Mouse (Mus musculus): ENCODE results near the gene Cstf1. TPM values are rescaled to one million over a fixed set of nuclear protein-coding genes. Genes with fewer than 3 reads are reported as not detected.

Cstf1 gene
- total RNA-seq, 1 experiment from 2014 or later: 34.0 TPM

DNA sequence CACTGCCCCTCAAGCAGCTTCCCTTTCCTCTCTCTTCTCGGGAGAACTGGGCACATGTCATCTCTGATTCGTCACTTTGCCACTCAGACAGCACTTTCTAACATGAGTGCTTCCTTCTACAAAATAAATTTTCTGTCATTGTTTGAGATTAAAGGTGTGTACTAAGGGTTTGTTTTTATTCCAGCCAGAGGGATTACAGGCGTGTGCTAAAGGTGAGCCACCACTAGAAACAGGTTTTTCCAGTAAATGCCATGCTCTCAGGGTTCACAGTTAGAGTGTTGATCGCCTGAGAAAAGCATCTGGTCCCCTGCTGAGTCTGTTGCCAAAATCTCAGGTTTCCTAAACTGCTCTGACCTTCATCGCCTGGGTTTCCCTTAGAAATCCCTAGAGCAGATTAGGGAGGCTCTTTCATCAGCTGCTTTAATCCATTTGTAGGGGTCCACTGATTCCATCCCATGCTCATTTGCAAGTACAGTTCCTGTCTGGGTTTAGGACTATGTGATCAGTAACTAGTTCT lies 6.6 kb downstream of the Cstf1 start:
- no peak for DNase-seq

DNA sequence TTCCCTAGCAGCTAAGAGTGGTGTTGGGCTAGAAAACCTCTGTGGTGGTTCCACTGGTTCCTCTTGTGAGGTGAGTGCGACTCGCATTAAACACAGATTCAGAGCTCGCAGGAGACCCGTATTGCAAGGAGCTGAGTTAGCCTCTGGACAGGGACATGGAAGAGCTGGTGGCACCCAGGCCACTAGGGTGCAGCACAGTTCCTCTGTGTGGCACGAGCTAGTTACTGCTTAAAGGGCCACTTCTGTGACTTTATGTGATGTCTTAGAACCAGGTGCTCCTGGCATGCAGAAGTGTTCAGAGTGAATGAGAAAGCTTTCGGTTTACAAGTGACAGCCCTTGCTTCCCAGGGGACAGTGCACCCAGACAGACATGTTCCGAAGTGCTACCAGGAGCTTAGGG lies 7.9 kb downstream of the Cstf1 start:
- peak; percentile 26 for DNase-seq

DNA sequence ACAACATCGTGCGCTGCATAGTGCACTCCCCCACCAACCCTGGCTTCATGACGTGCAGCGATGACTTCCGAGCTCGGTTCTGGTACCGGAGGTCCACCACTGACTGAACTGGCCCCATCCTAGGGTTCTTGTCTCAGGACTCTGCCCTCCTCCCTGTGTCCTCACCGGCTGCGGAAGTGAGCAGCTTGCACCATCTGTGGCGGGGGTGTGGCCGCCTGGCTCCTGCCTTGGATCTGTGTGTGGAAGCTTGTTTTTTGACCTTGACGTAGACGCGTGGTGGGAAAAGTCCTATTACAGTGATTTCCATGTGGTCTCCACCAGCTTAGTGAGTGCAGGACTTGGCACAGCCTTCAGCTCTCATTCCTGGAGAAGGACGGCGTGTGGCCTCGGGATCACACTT lies 10.0 kb downstream of the Cstf1 start:
- DNase-seq: no peak

DNA sequence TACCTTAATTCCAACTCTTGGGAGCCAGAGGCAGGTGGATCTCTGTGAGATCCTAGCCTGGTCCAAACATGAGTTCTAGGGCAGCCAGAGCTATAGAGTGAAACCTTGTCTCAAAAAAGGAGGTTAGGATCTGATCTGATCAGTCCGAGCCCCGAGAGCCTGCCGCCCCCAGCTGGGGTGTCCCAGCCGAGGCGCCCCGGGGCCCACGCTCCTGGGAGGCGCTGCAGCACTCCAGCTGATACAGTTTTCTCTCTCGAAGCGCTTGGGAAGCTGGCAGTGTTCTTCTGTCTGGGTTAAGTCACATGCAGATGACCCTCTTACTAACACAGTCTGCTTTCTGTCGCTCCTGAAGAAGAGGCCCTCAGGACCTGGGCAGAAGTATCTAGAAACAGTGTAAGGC lies 10.9 kb downstream of the Cstf1 start:
- DNase-seq: no peak

DNA sequence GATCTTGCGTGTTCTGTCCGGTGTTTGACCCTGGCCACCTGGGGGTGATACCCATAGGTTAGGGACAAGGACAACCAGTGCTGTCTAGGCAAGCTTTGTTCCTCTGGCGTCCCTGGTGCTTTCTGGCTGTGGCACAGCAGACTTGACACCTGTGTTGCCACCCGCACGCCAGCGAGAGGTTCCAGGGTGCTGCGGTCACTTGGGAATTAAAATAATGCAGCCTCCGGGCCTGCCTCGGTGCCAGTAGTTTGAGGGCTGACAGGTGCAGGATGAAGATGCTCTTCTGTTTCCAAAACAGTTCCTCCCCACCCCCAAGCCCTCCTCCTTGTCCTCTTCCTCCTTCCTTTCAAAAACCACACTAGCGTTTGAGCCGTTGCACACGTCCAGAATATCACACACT lies 11.4 kb downstream of the Cstf1 start:
- no peak for DNase-seq

DNA sequence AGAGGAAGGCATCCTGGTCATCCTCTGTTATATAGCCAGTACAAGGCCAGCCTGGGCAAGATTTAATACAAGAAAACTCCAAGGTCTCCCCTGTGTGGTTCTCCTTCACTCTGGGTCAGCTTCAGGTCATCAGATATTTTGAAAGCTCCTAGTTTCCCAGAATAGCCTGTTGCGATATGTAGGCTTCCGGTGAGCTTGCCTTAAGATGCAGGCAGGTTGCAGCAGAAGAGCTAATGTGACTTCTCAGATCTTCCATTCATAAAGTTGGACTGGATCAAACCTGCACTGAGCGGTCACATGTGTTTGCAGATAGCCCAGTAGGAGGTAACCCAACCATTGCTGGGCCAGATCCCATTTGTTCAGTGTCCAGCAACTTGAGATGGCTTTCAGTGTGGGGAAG lies 14.2 kb downstream of the Cstf1 start:
- no peak for DNase-seq

DNA sequence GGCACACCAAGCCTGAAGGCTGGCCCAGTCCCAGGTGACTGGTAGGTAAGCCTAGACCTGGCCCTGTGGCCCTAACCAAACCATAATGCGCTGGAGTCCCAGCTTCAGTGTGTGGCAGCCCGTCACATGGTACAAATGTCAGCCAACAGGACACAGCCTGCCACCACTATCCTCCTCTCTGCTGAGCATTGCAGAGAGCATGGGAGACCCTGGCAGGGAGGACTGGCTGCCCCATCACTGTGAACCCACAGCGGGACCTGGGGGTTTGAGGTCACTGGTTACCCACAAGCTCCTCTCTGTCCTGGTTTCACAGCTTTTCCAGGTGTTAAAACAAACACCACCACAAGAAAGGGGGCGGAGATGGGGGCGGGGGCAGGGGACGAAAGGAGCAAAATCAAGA lies 19.9 kb downstream of the Cstf1 start:
- DNase-seq: no peak

DNA sequence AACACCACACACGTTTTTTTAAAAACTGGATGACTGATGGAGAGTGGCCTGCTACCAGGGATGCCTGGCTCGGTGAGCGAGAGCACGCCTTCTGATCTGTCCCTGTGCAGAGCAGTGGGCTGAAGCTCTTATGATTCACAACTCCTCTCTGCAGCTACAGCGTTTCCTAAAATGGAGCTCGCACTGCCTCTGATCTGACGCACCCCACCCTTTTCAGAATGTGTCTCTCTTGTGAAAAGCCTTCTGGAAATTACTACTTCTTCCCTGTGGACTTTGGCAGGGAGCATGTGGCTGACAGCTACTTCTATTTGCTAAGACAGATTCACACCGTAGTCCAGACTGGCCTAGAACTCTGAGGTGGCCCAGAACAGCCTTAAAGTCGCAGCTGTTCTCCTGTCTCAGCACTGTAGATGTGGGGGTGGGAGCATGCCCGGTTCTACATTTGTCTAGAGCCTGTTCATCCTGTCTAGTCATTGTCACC lies 21.6 kb downstream of the Cstf1 start:
- no peak for DNase-seq

DNA sequence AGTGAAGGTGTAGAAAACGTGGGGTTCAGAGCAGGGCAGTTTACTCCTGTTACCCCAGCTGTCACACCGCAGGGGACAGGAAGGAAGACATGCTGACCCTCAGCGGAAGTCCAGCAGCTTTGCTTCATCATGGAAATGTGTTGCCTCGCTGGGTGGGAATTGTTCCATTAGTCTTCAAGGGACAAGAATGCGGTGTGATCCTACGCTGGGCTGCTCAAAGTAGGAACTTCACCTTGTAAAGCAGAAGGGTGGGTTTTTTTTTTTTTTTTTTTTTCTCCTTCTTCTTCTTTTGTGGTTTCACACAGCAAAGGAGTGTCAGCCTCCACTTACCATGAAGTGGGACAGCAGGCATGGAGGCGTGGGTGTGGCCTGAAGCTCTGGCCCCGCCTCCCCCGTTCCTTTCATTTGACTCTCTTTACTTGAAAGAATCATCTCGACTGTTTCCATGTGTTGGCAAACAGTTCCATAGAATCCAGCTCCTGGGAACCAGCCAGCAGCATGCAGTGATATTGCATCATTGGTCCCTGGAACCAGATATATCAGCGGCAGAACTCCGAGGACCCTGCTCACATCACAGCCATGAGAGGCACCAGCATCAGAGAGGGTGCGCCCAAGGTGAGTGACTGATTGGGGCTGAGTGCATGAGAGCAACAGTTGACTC lies 23.0 kb downstream of the Cstf1 start, which contains the start of gene Cass4:
TSS of gene Cass4 (plus strand) at position 404 of the 661 bp plus-strand sequence.
- DNase-seq: no peak

DNA sequence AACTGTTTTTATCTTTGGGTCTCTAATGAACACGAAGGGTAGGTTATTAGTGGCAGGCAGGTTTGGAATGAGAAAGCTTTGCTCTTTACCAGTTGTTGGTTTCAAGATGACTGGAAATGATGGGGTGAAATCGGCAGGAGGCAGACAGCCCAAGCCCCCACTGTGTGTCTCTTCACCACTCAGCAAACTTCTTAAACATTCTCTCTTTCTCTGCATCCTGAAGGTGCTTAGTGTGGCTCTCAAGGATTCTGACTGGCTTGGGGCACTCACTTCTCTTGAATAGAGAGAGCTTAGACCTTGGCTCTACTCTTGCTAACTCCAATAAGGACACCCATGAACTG lies 23.5 kb downstream of the Cstf1 start:
- DNase-seq: no peak

DNA sequence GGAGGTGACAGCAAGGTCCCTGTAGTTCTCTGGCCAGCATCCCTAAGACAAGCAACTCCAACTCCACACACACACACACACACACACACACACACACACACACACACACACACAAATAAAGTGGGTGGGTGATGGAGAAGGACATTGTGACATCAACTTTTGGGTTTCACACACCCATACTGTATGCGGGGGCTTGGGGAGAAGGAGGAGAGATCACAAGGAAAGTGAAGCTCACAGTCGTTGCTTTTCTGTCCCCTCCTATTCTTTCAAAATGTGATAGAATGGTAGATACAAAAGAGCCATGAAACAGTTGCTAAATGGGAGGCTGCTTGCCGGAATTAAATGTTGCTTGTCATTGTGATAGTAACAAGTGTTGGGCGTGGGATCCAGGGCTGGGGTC lies 24.2 kb downstream of the Cstf1 start:
- no peak for DNase-seq

DNA sequence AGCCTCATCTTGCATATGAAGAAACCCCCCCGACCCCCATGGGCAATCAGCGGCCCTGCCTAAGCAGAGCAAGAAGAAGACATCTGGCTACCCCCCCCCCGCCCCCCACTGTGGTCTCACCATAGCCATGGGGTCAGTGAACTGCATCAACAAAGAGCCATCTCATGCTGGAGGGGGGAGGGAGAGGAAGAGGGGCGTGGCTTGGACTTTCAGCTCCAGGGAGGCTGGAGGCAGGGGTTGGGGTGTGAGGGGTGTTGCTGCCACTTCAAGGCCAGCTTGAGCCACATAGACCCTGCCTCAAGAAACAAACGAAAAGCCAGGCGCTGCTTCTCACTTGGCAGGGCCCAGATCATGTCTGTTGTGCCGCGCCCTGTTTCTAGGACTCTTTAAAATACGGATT lies 25.5 kb downstream of the Cstf1 start:
- no peak for DNase-seq

DNA sequence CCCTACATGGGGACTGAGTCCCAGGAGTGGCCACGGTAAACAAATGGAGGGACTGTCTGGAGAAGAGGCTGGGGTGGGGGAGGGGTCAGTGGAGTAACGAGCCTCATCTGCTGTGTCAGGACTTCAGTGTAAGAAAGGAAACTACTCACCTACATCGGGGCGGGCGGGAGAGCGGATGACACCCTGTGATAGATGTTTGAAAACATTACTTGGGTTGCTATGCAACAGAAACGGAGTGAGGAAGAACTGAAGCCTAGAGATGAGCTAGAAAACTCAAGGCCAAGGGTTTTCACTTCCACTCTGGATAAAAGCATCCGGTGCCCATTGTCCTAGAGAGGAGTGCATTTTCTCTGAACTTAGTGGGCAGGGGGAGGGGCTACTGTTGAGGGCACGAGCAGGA lies 29.4 kb downstream of the Cstf1 start:
- no peak for DNase-seq

DNA sequence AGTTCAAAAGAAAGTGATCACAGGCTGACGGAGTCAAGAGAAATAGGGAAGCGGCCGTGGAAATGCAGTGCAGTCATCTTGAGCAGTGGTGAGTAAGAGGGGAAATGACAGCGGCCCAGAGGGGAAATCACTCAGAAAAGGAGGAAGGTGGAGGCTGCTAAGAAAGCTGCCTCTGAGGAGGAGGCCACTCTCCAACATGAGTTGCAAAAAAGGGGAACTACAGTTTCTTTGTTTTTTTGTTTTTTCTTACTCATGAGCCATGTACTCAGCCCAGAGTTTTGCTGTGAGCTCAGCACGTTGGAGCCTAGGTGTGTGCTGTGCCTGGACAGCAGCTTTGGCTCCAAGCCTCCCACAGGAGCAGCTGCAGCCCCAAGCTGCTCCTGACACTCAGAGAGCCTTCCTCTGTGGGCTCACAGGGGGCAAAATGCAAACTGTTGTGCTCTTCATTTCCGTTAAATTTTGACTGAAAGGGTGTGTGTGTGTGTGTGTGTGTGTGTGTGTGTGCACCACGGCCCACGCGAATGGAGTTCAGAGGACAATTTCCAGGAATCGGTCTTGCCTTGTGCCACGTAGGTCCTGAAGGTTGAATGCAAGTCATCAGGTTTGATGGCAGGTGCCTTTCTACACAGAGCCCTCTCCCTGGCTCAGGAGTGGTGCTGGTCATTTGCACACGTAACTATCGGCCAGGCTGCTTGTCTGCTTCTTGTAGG lies 30.8 kb downstream of the Cstf1 start:
- DNase-seq: no peak

DNA sequence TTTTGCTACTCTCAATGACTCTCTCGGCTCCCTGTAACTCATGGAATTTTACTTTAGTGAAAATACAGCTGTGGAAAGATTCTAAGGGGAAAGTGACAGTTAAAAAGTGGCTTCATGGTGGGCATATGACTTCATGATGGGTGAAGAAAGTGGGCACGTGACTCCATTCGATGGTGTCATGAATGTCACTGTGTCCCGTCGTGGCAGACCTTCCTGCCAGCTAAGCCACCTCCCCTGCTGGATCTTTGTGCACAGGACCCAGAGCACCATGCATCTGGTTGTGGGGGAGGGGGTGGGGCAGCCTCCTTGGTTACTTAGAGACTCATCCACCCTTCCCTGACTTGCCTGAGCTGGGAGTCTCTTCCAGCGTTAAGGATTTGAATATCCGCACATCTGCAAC lies 33.8 kb downstream of the Cstf1 start:
- DNase-seq: no peak

DNA sequence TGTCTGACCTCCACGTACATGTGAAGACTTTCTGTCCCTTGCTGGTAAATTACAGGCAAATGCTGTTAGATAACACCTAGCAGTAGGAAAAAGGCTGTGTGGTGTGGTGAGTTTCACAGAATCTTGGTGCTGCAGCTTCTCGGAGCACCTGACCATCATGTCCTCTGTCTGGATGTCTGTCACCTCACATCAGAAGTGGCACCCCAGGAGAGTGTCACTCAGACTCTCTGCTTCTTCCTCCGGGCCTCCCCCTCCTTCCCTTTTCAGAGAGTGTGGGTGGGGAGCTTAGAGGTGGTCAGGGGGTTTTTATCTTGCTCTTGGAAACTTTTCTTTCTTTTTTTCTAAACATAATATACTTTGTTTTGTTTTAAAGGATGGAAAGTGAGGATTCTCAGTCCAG lies 34.5 kb downstream of the Cstf1 start:
- no peak for DNase-seq

DNA sequence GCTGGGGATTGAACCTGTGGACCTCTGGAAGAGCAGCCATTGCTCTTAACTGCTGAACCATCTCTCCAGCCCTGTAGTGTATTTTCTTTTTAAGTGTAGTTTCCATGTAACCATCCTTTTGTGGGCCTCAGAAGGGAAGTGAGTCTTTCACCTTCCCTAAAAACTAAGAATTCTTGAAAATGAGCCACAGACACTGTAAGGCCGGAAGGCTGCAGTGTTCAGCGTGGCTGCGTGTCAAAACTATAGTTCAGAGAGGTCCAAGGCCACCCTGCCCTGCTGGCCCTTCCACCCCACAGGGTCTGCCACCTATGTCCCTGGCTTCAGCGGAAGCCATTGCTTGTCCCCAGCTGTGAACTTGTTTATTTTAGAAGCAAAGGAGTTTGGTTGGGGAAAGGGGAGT lies 35.7 kb downstream of the Cstf1 start:
- no peak for DNase-seq

DNA sequence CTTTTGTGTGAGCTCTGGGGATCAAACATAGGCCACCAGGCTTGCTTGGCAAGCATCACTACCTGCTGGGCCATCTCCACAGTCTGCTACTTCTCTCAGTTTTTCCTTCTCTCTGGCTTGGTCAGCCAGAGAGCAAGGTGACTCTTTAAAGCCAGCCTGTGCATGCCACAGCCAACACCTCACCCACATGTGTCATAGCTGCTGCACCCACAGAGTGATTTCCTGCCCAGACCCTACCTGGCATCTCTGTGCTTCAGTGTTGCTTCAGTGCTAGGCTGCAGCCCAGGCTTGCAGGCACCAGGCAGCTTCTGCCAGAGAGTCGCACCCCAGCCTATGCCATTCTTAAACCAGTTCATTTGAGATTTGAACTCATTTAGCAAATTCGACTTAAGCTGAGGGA lies 37.0 kb downstream of the Cstf1 start:
- no peak for DNase-seq

DNA sequence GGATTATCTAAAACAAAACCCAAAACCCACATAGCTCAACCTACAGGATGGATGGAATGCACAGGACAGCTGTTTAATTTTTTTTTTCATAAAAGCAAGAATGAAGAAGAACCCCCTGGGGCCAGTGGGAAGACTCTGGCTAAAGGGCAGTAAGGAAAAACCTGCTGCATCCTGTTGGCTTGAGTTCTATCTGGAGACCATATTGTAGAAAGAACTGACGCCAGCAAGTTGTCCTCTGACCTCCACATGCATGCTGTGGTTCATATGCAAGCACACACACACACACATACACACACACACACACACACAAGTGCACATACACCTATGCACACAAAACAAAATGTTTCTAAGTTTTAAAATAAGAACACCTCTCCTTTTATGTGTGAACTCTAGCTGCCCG lies 40.2 kb downstream of the Cstf1 start:
- no peak for DNase-seq

DNA sequence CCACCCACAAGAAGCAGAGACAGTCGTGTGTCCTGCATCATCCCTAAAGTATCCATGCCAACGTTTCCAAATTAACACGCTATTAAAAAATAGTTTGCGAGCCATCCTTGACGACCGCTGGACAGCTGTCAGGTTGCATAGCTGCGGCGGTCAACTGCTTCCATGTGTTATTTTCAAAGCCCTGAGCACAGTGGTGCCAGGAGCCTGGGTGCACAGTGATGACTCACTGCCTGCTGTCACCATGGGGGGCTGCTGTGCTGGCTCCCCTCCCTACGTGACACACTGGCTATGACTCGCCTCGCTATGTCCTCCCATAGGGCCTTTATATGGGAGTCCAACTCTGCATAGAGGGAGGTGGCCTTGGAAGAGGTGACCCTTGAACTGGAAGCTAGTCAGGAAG lies 40.6 kb downstream of the Cstf1 start:
- no peak for DNase-seq

DNA sequence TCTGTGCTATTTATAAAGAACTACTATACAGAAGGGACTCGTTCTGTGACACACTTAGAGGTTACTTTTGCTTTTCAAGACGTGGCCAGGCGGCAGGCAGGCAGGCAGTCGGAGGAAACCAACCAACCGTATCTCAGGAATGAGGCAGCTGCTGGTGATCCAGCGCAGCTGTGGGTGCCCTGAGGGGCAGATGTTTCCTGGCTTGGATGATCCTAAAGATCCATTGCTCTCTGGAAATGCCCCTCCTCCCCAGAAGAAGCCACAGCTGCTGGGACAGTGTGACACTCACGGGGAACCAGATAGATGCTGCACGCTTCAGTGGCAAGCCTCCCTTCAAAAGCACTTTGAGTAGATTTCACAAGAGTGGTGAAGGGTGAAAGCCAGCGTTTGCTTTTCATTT lies 42.0 kb downstream of the Cstf1 start:
- no peak for DNase-seq

DNA sequence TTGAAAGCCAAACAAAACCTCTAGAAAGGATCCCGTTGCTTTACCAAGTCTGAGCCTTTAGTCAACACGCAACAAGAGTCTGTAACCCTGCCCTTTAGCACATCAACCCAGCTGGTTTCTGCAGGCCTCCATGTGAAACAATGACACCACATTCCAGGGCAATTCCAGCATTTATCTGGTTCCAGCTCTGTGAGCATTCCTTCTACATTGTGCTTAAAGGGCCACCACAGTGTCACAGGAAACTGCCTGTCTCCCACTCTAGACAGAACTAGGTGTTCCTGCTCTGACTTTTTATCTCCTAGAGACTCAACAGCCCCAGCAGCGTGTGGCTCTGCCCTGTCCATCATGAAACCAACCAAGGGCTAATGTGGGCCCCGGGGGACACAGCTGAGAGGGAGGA lies 42.8 kb downstream of the Cstf1 start:
- no peak for DNase-seq

DNA sequence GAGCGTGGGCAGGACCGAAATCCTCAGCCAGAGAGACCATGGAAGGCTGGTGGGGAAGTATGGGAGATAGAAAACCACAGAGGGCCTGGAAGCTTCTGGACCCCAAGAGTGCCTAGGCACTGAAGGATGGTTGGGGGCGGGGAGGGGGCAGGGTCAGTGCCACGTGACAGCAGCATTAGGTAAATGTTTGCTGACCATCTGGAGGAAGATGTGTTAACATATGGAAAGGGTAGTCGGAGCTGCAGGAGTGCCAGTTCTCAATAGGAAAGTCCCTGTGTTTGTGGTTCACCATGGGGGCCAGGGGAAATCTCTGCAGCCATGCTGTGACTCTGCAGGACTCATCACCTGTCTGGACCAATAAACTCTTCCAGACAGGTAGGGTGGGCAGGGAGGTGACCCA lies 43.4 kb downstream of the Cstf1 start:
- DNase-seq: no peak

DNA sequence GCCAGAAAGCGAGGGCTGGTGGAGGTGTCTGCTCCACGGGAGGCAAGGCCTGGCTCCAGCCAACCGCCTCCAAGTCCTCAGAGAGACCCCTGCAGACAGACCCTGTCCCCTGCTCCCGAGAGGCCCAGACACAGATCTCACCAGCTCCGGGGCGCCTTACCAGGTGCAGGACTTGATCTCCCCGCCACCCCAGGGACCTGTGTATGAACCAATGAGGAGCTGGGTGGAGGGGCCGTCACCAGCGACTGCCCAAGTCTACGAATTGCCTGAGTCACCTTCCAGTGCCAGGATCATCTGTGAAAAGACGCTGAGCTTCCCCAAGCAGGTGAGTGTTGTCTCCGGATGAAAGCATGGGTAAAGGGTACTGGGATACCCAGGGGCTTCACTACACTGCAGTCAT lies 45.7 kb downstream of the Cstf1 start:
- no peak for DNase-seq

All from adrenal gland, postnatal 25 days (tissue).